Mouse (Mus musculus): ENCODE measurements around the gene Ifnz. TPM values are rescaled to one million over a fixed set of nuclear protein-coding genes. Genes with fewer than 3 reads are reported as not detected.
"Not testable (repeated sequence)": the region's sequence is repeated elsewhere in the genome, so short reads cannot be mapped to it uniquely, and the experiment has no call there.

Ifnz gene
- not detected in 2 replicates for total RNA-seq (2021)
- long read RNA-seq, experiment 1: 0 reads
- long read RNA-seq, experiment 2: 0 reads

GRCm38 (mm10) chr4:88781831-88782230 is at the start of gene Ifnz:
Gene Ifnz, plus strand, starts transcription at chr4:88782131.
- DNase-seq: not testable (repeated sequence)

- peak; percentile 82 for DNase-seq
These were observed 43.5 kb upstream of the Ifnz start for GRCm38 (mm10) chr4:88738480-88738879.

- no peak for DNase-seq
These were observed 42.9 kb upstream of the Ifnz start for GRCm38 (mm10) chr4:88739036-88739435.

GRCm38 (mm10) chr4:88741426-88741825 is 40.5 kb upstream of the Ifnz start:
- DNase-seq: no peak

GRCm38 (mm10) chr4:88742771-88743371 is 39.1 kb upstream of the Ifnz start:
- DNase-seq: no peak

GRCm38 (mm10) chr4:88744207-88744606 is 37.7 kb upstream of the Ifnz start:
- DNase-seq: no peak

GRCm38 (mm10) chr4:88749926-88750325 is 32.0 kb upstream of the Ifnz start:
- no peak for DNase-seq

- peak; percentile 42 for DNase-seq
These were observed 27.1 kb upstream of the Ifnz start, which contains the start of gene Gm13271 for GRCm38 (mm10) chr4:88754818-88755340. Gene Gm13271, plus strand, starts transcription at chr4:88754868.

GRCm38 (mm10) chr4:88756581-88757513 is 25.1 kb upstream of the Ifnz start:
- DNase-seq: peak; percentile 14

- peak; percentile 85 for DNase-seq
These were observed 24.3 kb upstream of the Ifnz start for GRCm38 (mm10) chr4:88757628-88758031.

- DNase-seq: not testable (repeated sequence)
These were observed 23.2 kb upstream of the Ifnz start for GRCm38 (mm10) chr4:88758751-88759150.

- peak; percentile 42 for DNase-seq
These were observed 22.2 kb upstream of the Ifnz start, which contains the start of gene Gm13283 for GRCm38 (mm10) chr4:88759610-88760268. Gene Gm13283, plus strand, starts transcription at chr4:88760119.

- DNase-seq: peak; percentile 85
These were observed 21.5 kb upstream of the Ifnz start for GRCm38 (mm10) chr4:88760431-88760830.

GRCm38 (mm10) chr4:88761776-88762175 is 20.2 kb upstream of the Ifnz start:
- peak; percentile 59 for DNase-seq

- DNase-seq: peak; percentile 16
These were observed 19.6 kb upstream of the Ifnz start for GRCm38 (mm10) chr4:88762341-88762740.

GRCm38 (mm10) chr4:88763384-88764018 is 18.4 kb upstream of the Ifnz start:
- peak; percentile 69 for DNase-seq

GRCm38 (mm10) chr4:88773534-88773933 is 8.4 kb upstream of the Ifnz start, which contains the start of gene Gm13290:
Gene Gm13290, plus strand, starts transcription at chr4:88773834.
- not testable (repeated sequence) for DNase-seq

- DNase-seq: not testable (repeated sequence)
These were observed 5.3 kb upstream of the Ifnz start, which contains the start of gene Gm13289 for GRCm38 (mm10) chr4:88776622-88777021. Gene Gm13289, plus strand, starts transcription at chr4:88776922.

- DNase-seq: not testable (repeated sequence)
These were observed 2.4 kb upstream of the Ifnz start, which contains the start of gene Gm13272 for GRCm38 (mm10) chr4:88779550-88779949. Gene Gm13272, plus strand, starts transcription at chr4:88779850.

GRCm38 (mm10) chr4:88780320-88780719 is 1.6 kb upstream of the Ifnz start:
- not testable (repeated sequence) for DNase-seq

- DNase-seq: peak; percentile 32
These were observed 404 bp downstream of the Ifnz start for GRCm38 (mm10) chr4:88782335-88782734.
